27 mouse cellular contexts compared by ENCODE assay signal in genomic region chr2:131066342-131066741, GRCm38 (mm10). TPM values are rescaled to one million over a fixed set of nuclear protein-coding genes. Genes with fewer than 3 reads are reported as not detected.
"Had no signal": no experiment of that assay in that cellular context is flagged by ENCODE, and none has a peak within 500 bp of the region (broad histone marks: within the 10 kb centered on the region; RNA-seq: fewer than 3 reads in every experiment).

No protein-coding gene starts in this region.

- H3K4me2 ChIP-seq: heart, embryonic 12.5 days; hindbrain, embryonic 12.5 days; hindbrain, embryonic 14.5 days; intestine, embryonic 15.5 days; kidney, embryonic 15.5 days; limb, embryonic 12.5 days; liver, embryonic 11.5 days; liver, embryonic 13.5 days; liver, embryonic 15.5 days had no signal

- H3K9ac ChIP-seq: heart, embryonic 12.5 days; hindbrain, embryonic 12.5 days; hindbrain, embryonic 14.5 days; intestine, embryonic 15.5 days; kidney, embryonic 15.5 days; limb, embryonic 12.5 days; liver, embryonic 13.5 days; liver, embryonic 15.5 days had no signal

- H3K27ac ChIP-seq: gastrocnemius, adult 2 months; heart, embryonic 10.5 days; hindbrain, embryonic 10.5 days; hindbrain, embryonic 12.5 days; hindbrain, embryonic 14.5 days; intestine, embryonic 15.5 days; kidney, embryonic 15.5 days; layer of hippocampus, adult 2 months; limb, embryonic 10.5 days; limb, embryonic 12.5 days; liver, embryonic 13.5 days; liver, embryonic 15.5 days had no signal

- H3K36me3 ChIP-seq: heart, embryonic 10.5 days; heart, embryonic 12.5 days; hindbrain, embryonic 10.5 days; hindbrain, embryonic 12.5 days; intestine, embryonic 15.5 days; kidney, embryonic 15.5 days; limb, embryonic 10.5 days; limb, embryonic 12.5 days; liver, embryonic 13.5 days; liver, embryonic 15.5 days had no signal

- DNase-seq: gastrocnemius, adult 2 months; gastrocnemius, postnatal 10 days; gastrocnemius, postnatal 25 days; heart, adult 18-20 months; heart, postnatal 10 days; heart, postnatal 4 days; kidney, adult 18-20 months; kidney, adult 8-10 months; kidney, postnatal 25 days; liver; liver, embryonic 13.5 days had no signal

- H3K4me3 ChIP-seq: gastrocnemius, adult 2 months; heart, embryonic 10.5 days; heart, embryonic 12.5 days; hindbrain, embryonic 10.5 days; hindbrain, embryonic 12.5 days; intestine, embryonic 15.5 days; kidney, embryonic 15.5 days; layer of hippocampus, adult 2 months; limb, embryonic 10.5 days; limb, embryonic 12.5 days; liver, embryonic 13.5 days; liver, embryonic 15.5 days had no signal

- H3K9me3 ChIP-seq: heart, embryonic 10.5 days; heart, embryonic 12.5 days; hindbrain, embryonic 10.5 days; hindbrain, embryonic 12.5 days; intestine, embryonic 15.5 days; kidney, embryonic 15.5 days; limb, embryonic 10.5 days; liver, embryonic 13.5 days; liver, embryonic 15.5 days had no signal

- ATAC-seq: hindbrain, embryonic 16.5 days; inflammation-experienced regulatory T-cells, adult 6 months; intestine, embryonic 15.5 days; intestine, postnatal 0 days had no signal

RNA-seq across cellular contexts. Expression of gene Siglec1, which starts 20.2 kb away (rescaled TPM):
- total RNA-seq: granulocyte monocyte progenitor cell, adult 5-6 weeks had no signal
- polyA plus RNA-seq: inflammation-experienced regulatory T-cells, adult 6 months had no signal

RNA-seq across cellular contexts. Expression of gene Gfra4, which starts 23.5 kb away (rescaled TPM):
- total RNA-seq: granulocyte monocyte progenitor cell, adult 5-6 weeks had no signal
